Mouse (Mus musculus) kidney, adult 2 months (tissue): ENCODE measurements at regions not wholly inside any gene's neighbourhood (a gene's known extent, or its start where the extent isn't known, plus 50 kb on each side); places are given as distances from the start of the nearest gene placed in this dataset.

Experiments used
- CTCF ChIP-seq: fragments of 200-500 bp; conservative IDR thresholded peaks from 2 replicates; pipeline ENCODE4 v1.5.1; 2011; ENCODE audit warnings: low read depth, mild to moderate bottlenecking, control low read depth, low read length, moderate library complexity, mixed read lengths; ENCODE audit not compliant: insufficient read depth, insufficient read length
- POLR2A ChIP-seq: fragments of 200-500 bp; IDR thresholded peaks from one replicate; pipeline ENCODE4 v1.6.1; 2011; ENCODE audit warnings: low read depth, low read length, control low read depth

GRCm38 (mm10) chr12:106632566-106632965, 622.5 kb downstream of the Vrk1 start:
- TF ChIP-seq CTCF = no peak
- TF ChIP-seq POLR2A = no peak
